Mouse (Mus musculus): Measurements from ENCODE around the gene Jak1. TPM values are rescaled to one million over a fixed set of nuclear protein-coding genes. Genes with fewer than 3 reads are reported as not detected.

The Jak1 gene
- 55.9 and 61.4 TPM in 2 replicates for polyA plus RNA-seq (2016; fragmentation: Nextera tagmentation; extraction: Ambion mirVana)

DNA sequence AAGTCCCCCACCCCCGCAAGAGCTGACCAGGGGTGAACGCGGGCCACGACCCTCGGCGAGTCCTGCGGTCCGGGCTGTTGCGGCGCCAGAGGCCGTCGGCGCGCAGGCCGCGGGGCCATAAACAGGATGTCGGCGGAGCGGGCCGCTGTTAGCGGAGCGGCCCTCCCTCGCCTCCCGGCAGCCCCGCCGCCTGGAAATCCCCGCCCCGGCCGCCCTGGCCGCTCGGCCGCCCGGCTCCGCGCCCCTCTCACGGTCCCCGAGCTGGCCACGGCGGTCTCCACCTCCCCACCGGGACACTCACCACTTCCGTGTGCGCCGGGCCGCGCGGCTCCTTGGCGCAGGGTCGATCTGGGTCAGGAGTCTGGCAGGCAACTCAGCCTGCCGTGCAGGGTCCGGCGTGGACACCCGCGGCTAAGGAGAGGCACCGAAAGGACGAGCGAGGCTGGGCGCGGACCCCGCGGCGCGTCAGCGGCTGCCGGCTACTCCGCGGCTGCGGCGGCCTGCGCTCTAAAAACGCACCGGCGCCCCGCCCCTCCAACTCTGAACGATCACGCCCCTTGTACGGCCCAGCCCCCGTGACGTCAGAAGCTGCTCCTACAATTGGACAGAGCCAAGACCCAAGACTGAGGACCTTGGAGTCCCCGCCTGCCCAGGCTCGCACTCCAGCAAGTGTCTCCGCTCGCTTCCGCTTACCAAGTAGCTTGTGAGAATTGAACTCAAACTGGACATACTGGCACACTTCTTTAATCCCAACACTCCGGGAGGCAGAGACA is at the start of gene Jak1:
Gene Jak1, minus strand, starts transcription at position 542 of the 773 bp plus-strand sequence.
- peak; percentile 99 for DNase-seq (ENCODE audit: low spot score)
- Histone ChIP-seq H3K4me1 (0 out of 2 replicates have a peak, but pooled peaks cover 5% of the 10 kb centered on the region), H3K27ac (peak within 1 kb of the TSS; percentile 95), H3K4me3 (peak within 1 kb of the TSS; percentile 74), H3K36me3 (no peaks in the 10 kb centered on the region), H3K27me3 (ENCODE audit: insufficient read depth, poor library complexity, severe bottlenecking) (no peaks in the 10 kb centered on the region), H3K9me3 (no peaks in the 10 kb centered on the region)
- under 1% methylated on average over 84 of the region's 84 CpGs for WGBS

DNA sequence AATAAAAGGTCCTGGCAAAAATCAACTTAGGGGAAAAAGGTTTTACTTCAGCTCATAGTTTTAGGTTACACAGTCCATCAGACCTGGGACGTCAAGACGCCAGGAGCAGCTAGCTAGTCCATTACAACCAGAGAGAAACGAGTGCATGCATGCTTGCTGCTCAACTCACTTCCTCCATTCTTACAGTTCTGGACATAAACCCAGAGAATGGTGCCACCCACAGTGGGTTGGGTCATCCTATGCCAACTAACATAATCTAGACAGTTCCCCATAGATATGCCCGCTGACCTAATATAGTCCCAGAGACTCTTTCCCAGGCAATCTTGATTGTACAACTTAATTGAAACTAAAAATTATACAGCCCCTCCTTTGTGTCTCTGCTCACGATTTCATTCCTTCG is 47.0 kb upstream of the Jak1 start:
- Histone ChIP-seq H3K27ac (no peak overlapping the region), H3K9me3 (no peaks in the 10 kb centered on the region), H3K4me3 (no peak overlapping the region), H3K36me3 (no peaks in the 10 kb centered on the region), H3K27me3 (ENCODE audit: insufficient read depth, poor library complexity, severe bottlenecking) (peaks cover 32% of the 10 kb centered on the region), H3K4me1 (no peaks in the 10 kb centered on the region)
- WGBS = 80% methylated on average over 6 of the region's 6 CpGs
- DNase-seq (ENCODE audit: low spot score) = no peak

DNA sequence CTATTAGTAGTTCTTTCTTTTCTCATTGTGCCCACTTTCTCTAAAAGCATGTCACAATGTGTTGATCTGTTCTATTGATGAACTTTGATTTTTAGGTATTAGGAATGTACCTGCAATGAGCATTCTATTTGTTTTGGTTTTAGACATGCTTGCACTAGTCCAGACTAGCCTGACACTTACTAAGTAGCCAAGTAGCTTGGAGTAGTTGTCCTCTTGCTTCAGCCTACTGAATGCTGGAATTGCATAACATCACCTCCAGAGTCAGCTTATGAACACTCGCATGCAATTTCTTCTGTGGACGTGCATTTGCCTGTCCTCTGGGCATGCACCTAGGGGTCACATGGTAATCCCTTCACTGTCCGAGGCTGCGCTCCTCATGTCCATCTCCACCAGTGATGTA is 43.1 kb upstream of the Jak1 start:
- DNase-seq (ENCODE audit: low spot score) = no peak
- Histone ChIP-seq H3K4me1 (peaks cover 6% of the 10 kb centered on the region; the same call in 1 of the 2 replicates), H3K4me3 (no peak overlapping the region), H3K27me3 (ENCODE audit: insufficient read depth, poor library complexity, severe bottlenecking) (peaks cover 14% of the 10 kb centered on the region), H3K36me3 (no peaks in the 10 kb centered on the region), H3K9me3 (no peaks in the 10 kb centered on the region), H3K27ac (no peak overlapping the region)
- WGBS = 90% methylated on average over 4 of the region's 4 CpGs

DNA sequence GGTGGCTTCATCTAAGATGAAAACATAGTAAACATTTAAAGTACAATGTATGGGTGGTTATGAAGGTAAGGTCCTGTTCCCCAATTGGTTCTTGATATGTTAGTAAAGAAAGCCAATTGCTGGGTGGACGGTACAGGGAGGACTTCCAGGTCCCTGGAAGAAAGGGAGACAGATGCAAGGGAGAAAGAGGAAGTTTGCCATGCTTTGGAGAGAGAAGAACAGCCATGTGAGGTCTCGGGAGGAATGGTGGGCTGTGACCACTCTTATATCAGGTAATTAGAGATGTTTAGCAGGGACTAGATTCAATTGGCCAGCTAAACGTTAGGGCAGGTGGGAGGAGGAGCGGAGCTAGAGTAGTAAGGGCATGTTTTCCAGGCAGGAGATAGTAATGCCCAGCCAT is 42.2 kb upstream of the Jak1 start:
- no peak overlapping the region for H3K27ac ChIP-seq
- 61% methylated on average over 4 of the region's 4 CpGs for WGBS
- peaks cover 5% of the 10 kb centered on the region; the same call in 1 of the 2 replicates for H3K27me3 ChIP-seq (ENCODE audit: insufficient read depth, poor library complexity, severe bottlenecking)
- no peak overlapping the region for H3K4me3 ChIP-seq
- H3K9me3 ChIP-seq = no peaks in the 10 kb centered on the region
- peaks cover 6% of the 10 kb centered on the region; the same call in 1 of the 2 replicates for H3K4me1 ChIP-seq
- no peaks in the 10 kb centered on the region for H3K36me3 ChIP-seq
- no peak for DNase-seq (ENCODE audit: low spot score)

GRCm38 (mm10) chr4:101306132-101306915 is 41.2 kb upstream of the Jak1 start:
- Histone ChIP-seq H3K36me3 (no peaks in the 10 kb centered on the region), H3K4me1 (peaks cover 9% of the 10 kb centered on the region; the same call in 1 of the 2 replicates), H3K4me3 (no peak overlapping the region), H3K27ac (no peak overlapping the region), H3K27me3 (ENCODE audit: insufficient read depth, poor library complexity, severe bottlenecking) (no peaks in the 10 kb centered on the region), H3K9me3 (no peaks in the 10 kb centered on the region)
- 55% methylated on average over 8 of the region's 8 CpGs for WGBS
- DNase-seq (ENCODE audit: low spot score) = no peak

GRCm38 (mm10) chr4:101305126-101305525 is 40.0 kb upstream of the Jak1 start:
- Histone ChIP-seq H3K9me3 (no peaks in the 10 kb centered on the region), H3K36me3 (no peaks in the 10 kb centered on the region), H3K4me1 (peaks cover 9% of the 10 kb centered on the region; the same call in 1 of the 2 replicates), H3K27me3 (ENCODE audit: insufficient read depth, poor library complexity, severe bottlenecking) (0 out of 2 replicates have a peak, but pooled peaks cover 4% of the 10 kb centered on the region), H3K27ac (no peak overlapping the region), H3K4me3 (no peak overlapping the region)
- WGBS = 76% methylated on average over 9 of the region's 9 CpGs
- no peak for DNase-seq (ENCODE audit: low spot score)

DNA sequence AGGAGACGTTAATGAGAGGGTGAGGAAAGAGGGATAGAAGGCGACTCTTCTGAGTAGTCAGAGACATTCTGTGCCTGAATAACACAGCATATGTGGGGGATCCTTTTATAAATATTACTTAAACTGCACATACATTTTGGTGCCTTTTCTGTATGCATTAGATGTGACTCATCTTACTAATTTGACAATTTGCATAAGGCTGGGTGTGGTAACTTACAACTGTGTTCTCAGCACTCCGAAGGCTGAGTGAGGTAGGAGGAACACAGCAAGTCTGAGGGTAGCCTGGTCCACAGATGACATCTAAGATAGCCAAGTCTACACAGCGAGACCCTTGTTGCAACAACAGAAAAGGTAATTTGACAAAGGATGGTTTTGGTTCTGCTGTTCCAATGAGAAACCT is 39.0 kb upstream of the Jak1 start:
- Histone ChIP-seq H3K4me3 (no peak overlapping the region), H3K36me3 (no peaks in the 10 kb centered on the region), H3K4me1 (peaks cover 9% of the 10 kb centered on the region; the same call in 1 of the 2 replicates), H3K27ac (no peak overlapping the region), H3K27me3 (ENCODE audit: insufficient read depth, poor library complexity, severe bottlenecking) (0 out of 2 replicates have a peak, but pooled peaks cover 4% of the 10 kb centered on the region), H3K9me3 (no peaks in the 10 kb centered on the region)
- WGBS = 87% methylated on average over 4 of the region's 4 CpGs
- DNase-seq (ENCODE audit: low spot score) = no peak

- Histone ChIP-seq H3K9me3 (no peaks in the 10 kb centered on the region), H3K27ac (no peak overlapping the region), H3K36me3 (no peaks in the 10 kb centered on the region), H3K4me3 (no peak overlapping the region), H3K27me3 (ENCODE audit: insufficient read depth, poor library complexity, severe bottlenecking) (0 out of 2 replicates have a peak, but pooled peaks cover 4% of the 10 kb centered on the region), H3K4me1 (peaks cover 9% of the 10 kb centered on the region; the same call in 1 of the 2 replicates)
- 71% methylated on average over 4 of the region's 4 CpGs for WGBS
- no peak for DNase-seq (ENCODE audit: low spot score)
These were observed 35.4 kb upstream of the Jak1 start for GRCm38 (mm10) chr4:101300392-101300910.

GRCm38 (mm10) chr4:101298311-101298990 is 33.4 kb upstream of the Jak1 start:
- DNase-seq (ENCODE audit: low spot score) = no peak
- WGBS = 75% methylated on average over 12 of the region's 12 CpGs

DNA sequence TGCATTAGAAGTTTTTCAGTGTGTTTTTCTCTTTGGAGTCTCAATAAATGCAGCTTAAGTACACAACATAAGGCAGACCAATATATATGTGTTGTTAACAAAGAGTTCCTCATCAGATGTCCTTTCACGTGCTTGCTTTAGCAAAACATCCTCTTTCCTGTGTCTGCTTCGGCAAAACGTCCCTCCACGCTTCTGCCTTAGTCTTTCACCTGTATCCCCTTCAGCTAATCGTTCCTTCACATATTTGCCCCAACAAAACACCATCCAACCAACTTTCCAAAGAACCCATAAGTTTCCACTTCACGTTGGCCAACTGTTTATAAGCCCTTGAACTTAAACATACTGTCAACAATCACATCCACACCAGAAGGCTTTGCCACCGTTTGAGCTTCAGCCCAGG is 31.8 kb upstream of the Jak1 start:
- no peaks in the 10 kb centered on the region for H3K9me3 ChIP-seq
- no peaks in the 10 kb centered on the region for H3K36me3 ChIP-seq
- peaks cover 17% of the 10 kb centered on the region for H3K4me1 ChIP-seq
- no peak for DNase-seq (ENCODE audit: low spot score)
- peaks cover 28% of the 10 kb centered on the region for H3K27me3 ChIP-seq (ENCODE audit: insufficient read depth, poor library complexity, severe bottlenecking)
- no peak overlapping the region for H3K4me3 ChIP-seq
- no peak overlapping the region for H3K27ac ChIP-seq
- WGBS = 66% methylated on average over 7 of the region's 7 CpGs

More at GRCm38 (mm10) chr4:101298311-101298990, 33.4 kb upstream of the Jak1 start:
- H3K27ac ChIP-seq = no peak overlapping the region
- no peaks in the 10 kb centered on the region for H3K36me3 ChIP-seq
- no peak overlapping the region for H3K4me3 ChIP-seq
- H3K9me3 ChIP-seq = no peaks in the 10 kb centered on the region
- H3K4me1 ChIP-seq = peaks cover 5% of the 10 kb centered on the region
- peaks cover 17% of the 10 kb centered on the region for H3K27me3 ChIP-seq (ENCODE audit: insufficient read depth, poor library complexity, severe bottlenecking)

- Histone ChIP-seq H3K4me1 (peaks cover 13% of the 10 kb centered on the region), H3K4me3 (no peak overlapping the region), H3K9me3 (no peaks in the 10 kb centered on the region), H3K27me3 (ENCODE audit: insufficient read depth, poor library complexity, severe bottlenecking) (peaks cover 35% of the 10 kb centered on the region), H3K36me3 (no peaks in the 10 kb centered on the region), H3K27ac (no peak overlapping the region)
- WGBS = 73% methylated on average over 3 of the region's 3 CpGs
- DNase-seq (ENCODE audit: low spot score) = no peak
These were observed 30.7 kb upstream of the Jak1 start for GRCm38 (mm10) chr4:101295788-101296187.

- Histone ChIP-seq H3K9me3 (no peaks in the 10 kb centered on the region), H3K27me3 (ENCODE audit: insufficient read depth, poor library complexity, severe bottlenecking) (peaks cover 36% of the 10 kb centered on the region), H3K4me3 (peak overlapping the region; percentile 73), H3K27ac (peak overlapping the region; percentile 80), H3K36me3 (no peaks in the 10 kb centered on the region), H3K4me1 (peaks cover 21% of the 10 kb centered on the region)
- 46% methylated on average over 9 of the region's 9 CpGs for WGBS
- no peak for DNase-seq (ENCODE audit: low spot score)
These were observed 28.6 kb upstream of the Jak1 start for GRCm38 (mm10) chr4:101293661-101294060.
